Mouse (Mus musculus): ENCODE results near the gene S100a2. TPM values are rescaled to one million over a fixed set of nuclear protein-coding genes. Genes with fewer than 3 reads are reported as not detected.
A peak's percentile ranks its signal among the peaks of the same experiment; 100 is the strongest.

S100a2 gene
- total RNA-seq, 2 experiments from 2014 or later, result not detected

DNA sequence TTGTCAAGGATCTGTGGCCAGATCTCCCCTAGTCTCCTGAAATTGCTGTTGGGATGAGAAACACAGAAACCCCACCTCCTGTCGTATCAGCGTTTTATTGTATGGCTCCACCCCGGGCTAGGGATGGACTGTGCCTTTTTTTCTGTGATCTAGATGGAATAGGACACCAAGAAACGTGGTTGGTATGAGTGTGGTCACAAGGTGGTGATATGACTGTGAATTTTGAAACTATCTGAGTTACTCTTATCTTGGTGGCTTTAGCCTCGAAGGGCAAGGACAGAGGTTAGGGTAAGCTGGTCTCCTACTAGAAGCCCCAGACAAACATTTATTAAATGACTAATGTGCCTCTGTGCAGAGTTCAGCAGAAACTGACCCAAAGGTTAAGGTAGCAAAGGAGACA lies 5.5 kb downstream of the S100a2 start:
- ATAC-seq (replicated peaks; ENCODE audit: poor library complexity), result no peak

DNA sequence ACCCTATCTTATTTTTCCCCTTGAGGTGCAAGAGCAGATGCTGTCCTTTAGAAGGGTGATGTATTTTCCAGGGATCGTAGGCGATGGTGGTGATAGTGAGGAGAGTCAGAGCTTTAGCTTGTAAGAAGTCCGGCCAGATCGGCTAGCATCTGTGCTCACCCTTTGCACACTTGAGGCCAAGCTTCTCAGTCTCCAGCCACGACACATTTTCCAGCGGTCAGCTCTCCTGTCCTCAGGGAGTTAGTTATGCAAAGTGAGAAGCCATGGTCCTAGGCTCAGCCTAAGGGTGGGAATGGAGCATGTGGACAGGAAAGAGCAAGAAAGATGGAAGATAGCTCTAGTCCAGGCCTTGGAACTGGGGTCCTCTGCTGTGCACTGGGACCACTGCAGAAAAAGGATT lies 6.8 kb downstream of the S100a2 start:
- ATAC-seq (replicated peaks; ENCODE audit: poor library complexity), result no peak

DNA sequence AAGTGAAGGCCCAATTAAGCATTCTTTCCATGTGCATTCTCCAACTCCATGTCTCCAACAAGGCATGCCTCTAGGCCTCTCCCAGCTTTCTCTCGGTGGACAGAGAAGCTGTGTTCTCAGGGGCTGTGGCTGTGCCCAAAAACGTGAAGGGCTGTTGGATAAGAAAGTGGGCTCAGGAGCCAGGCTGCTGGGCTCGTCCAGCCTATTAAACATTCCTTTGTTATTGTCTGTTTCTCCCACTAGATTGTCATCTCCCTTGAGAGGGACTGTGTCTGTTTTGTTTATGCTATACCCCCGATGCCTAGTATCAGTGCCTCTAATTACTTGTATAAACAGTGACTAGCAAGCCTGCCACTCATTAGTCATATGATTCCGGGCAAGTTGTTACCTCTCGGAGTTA lies 7.7 kb downstream of the S100a2 start:
- ATAC-seq (replicated peaks; ENCODE audit: poor library complexity), result no peak

DNA sequence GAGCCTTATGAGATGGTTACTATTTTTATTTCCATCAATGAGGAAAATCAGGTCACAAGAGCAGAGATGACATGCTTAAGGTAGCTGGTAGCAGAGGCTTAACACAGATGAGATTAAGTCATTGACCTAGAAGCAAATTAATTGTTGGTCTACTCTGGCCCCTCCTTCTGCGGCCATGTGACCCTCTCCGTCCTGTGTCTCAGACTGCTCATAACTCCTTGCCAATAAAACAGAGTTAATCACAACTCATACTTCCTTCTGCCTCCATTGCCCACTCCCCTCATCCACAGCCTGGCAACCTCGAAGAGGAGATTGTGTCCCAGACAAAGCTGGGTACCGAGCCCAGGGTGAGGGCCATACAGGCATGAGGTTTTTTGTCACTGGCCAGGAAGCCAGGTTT lies 8.2 kb downstream of the S100a2 start:
- ATAC-seq (replicated peaks; ENCODE audit: poor library complexity), result no peak

DNA sequence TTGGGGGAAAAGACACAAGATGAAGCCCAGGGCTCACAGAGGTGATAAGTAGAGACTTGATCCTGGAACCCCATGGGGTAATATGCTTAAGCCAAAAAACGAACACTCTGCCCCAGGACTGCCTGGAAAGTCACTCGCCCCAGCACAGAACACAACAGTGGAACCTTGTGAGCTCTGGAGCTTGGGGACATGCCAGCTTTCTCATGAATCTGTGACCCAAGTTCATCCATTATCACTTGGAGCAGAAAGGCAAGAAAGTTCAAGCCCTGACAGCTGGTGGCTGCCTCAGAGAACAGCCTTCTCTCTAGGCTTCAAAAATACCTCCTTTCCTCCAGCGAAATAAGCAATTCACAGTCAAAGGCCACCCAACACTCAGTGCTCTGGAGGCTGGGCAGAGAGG lies 9.4 kb downstream of the S100a2 start:
- no peak for ATAC-seq (replicated peaks; ENCODE audit: poor library complexity)

DNA sequence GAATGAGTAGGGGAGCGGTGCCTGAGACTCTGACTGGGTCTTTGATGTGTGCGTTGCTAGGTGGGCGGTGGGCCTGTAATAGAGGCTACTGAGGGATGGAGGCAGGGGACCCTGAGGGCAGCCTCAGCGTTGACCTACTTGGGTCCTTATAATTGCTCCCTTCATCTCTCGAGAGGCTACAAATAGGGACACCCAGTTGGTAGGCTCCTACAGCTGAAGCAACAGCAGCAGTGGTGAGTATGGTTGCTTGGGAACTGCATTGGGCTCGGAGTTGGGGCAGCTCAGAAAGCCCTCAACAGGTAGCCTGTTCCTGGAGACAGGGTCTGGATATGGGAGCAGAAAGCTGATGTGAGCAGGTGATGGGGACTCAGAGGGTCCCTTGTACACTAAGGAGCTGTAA lies 10.0 kb downstream of the S100a2 start:
- no peak for ATAC-seq (replicated peaks; ENCODE audit: poor library complexity)

DNA sequence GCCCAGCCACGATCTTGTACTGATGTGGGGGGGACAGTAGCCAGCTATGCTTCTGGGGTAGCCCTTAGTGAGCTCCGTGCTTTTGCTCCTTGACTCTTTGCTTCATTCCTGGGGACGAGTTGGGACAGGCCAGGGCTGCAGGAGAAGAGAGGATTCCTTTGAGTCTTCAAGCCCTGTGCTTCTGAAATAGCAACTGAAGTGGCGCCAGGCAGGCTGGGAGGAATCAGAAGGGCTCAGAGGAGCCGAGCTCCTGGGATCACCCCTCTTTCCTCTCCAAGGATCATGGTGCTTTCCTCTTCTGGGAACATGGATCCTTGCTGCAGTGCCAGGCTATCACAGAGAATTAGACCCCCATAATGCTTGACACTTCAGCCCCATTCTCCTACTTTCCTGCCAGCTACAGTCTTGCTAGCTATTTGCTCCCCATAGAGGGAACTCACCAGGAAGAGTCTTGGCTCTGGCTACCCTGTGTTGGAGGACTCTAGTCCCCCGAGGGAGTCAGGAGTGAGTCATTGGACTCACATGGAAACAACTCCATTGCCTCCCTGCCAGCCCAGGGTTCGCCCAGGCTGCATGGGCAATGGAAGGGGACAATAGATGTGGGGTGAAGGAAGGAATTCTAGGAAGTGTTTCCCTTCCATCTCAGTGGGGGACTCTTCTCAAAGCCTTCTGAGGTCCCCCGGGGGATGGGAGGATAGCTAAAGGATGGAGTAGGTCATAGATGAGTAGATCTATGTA lies 10.6 kb downstream of the S100a2 start:
- no peak for ATAC-seq (replicated peaks; ENCODE audit: poor library complexity)

DNA sequence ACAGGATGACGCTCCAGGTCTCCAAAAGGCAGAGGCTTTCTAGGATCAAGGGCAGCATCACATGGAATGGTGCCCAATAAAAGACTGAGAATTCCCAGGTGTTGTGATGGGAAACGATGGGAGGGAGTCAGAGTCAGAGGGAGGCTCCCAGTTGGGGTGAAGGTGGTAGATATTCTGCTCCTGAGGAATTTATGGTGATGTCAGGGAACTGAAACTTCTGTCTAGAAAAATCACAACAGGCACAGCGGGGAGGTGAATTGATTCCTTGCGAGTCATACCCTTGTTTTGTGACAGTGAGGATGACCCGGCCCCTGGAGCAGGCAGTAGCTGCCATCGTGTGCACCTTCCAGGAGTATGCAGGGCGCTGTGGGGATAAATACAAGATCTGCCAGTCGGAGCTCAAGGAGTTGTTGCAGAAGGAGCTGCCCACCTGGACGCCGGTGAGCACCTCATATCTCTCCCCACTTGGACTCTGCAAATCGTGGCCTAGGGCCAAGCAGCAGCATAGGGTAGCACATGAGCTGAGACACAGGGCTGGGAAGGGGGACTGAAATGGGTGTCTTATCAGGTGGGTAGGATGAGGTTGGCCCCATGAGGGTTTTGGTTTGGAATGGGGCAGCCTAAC lies 11.6 kb downstream of the S100a2 start, which contains the start of gene Gm42674:
TSS of gene Gm42674 (plus strand) at position 419 of the 625 bp plus-strand sequence.
- ATAC-seq (replicated peaks; ENCODE audit: poor library complexity), result no peak

DNA sequence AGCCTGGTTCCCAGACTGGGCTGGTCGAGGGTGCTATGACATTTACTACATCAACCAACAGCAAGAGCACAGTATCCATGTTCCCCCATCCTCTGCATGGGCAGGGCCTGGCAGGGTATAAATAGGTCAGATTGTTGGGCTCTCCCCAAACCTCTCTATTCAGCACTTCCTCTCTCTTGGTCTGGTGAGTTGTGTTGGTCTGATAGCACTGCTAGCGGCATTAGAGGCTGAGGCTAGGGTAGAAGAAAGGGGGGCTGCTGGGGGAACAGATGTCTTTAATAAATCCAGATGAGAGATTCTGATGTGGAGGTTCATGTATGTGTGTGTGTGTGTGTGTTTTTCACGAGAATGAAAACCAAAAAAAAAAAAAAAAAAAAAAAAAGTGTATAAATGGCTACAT lies 13.6 kb downstream of the S100a2 start, which contains the start of gene S100a4:
TSS of gene S100a4 (plus strand) at position 149 of the 400 bp plus-strand sequence.
- peak; percentile 81 for ATAC-seq (replicated peaks; ENCODE audit: poor library complexity)

DNA sequence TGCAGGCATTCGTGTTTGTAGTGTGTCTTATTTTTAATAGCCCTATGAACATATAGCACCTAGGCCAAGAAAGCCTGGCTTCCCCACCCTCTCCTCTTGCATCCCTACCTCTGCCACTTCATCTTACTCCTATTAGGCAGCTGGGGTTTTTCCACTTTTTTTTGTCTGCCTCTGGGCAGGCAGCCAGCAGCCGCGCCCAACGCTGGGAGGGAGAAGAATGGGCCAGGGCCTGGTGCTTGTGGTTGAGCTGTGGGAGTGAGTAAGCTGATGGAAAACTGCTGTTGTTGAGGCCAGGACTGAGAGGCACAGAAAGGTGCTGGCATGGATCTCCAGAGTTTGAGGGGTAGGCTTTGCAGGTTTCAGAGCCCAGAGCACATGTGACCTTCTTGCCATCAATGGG lies 14.4 kb downstream of the S100a2 start:
- peak; percentile 67 for ATAC-seq (replicated peaks; ENCODE audit: poor library complexity)

DNA sequence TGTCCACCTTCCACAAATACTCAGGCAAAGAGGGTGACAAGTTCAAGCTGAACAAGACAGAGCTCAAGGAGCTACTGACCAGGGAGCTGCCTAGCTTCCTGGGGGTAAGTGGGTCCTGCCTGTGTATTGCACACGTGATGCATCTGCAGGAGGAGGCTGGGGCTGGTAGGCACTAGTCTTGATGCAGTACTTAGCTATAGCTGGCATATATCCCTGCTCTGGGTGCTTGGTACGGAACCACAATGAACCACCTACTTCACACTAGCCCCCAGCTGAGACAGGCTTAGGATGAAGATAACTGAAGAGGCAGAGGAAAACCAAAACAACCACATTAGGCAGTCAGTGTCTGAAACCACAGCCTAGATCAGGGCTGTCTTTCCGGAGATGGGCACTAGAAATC lies 15.0 kb downstream of the S100a2 start:
- peak; percentile 19; the same call in 1 of the 2 replicates for ATAC-seq (replicated peaks; ENCODE audit: poor library complexity)

DNA sequence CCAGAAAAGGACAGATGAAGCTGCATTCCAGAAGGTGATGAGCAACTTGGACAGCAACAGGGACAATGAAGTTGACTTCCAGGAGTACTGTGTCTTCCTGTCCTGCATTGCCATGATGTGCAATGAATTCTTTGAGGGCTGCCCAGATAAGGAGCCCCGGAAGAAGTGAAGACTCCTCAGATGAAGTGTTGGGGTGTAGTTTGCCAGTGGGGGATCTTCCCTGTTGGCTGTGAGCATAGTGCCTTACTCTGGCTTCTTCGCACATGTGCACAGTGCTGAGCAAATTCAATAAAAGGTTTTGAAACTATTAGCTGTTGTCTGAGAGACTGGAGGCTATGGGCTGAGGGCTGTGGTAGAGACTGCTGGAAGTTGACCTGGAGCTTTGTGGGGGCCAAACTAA lies 15.7 kb downstream of the S100a2 start:
- ATAC-seq (replicated peaks; ENCODE audit: poor library complexity), result no peak

DNA sequence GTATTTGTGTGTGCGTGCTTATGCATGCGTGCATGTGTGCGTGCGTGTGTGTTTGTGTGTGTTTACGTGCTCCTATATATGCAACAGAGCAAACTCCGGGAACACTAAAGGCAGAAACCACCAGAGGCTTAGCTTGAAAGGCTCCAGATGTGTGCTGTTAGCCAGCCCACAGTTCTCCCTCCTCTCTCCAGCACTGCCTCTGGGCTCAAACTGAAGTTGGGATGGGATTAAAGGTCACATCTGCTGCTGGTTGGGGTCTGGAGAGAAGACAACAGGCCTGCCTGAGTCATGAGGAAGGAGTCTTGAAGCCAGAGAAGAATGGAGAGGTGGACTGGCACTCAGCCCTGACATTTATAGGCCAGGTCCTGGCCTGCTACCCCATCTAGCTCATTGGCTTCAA lies 16.1 kb downstream of the S100a2 start:
- ATAC-seq (replicated peaks; ENCODE audit: poor library complexity), result no peak

DNA sequence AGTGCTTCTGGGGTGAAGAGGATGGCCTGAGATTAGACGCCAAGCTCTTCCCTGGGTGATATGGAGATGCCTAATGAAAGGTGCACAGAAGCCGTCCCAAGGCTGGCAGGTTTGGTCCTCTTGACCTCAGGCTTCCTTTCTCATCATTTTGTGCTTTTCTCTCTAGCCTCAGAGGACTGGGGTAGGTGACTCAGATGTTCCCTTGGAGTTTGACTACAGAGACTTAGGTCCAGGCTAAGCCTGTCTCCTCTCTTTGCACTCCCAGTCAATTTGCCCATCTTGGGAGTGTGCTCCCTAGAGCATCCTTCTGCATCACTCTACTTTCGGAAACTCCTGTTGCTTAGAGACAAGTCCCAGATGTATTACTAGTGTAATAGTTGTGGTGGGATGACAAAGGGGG lies 17.3 kb downstream of the S100a2 start:
- no peak for ATAC-seq (replicated peaks; ENCODE audit: poor library complexity)

DNA sequence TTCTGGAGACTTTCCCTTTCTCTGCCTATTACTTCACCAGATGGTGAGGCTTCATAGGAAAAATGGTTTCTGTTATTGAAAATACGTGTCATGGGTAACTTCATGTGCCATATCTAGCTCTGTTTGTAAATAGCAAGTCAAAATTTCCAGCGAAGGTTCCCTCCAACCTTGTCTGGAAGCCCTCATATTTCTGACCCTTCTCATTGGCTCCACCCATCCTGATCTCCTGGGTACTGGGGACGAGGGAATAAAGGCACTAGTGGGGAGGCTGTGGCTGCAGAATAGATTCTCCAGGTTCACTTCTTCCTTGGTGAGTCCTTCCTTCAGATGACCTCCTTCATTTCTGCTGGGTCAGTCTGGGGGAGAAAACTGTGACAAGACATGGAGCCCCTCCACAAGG lies 18.2 kb downstream of the S100a2 start, which contains the start of gene S100a5:
TSS of gene S100a5 (plus strand) at position 301 of the 400 bp plus-strand sequence.
- ATAC-seq (replicated peaks; ENCODE audit: poor library complexity), result no peak

DNA sequence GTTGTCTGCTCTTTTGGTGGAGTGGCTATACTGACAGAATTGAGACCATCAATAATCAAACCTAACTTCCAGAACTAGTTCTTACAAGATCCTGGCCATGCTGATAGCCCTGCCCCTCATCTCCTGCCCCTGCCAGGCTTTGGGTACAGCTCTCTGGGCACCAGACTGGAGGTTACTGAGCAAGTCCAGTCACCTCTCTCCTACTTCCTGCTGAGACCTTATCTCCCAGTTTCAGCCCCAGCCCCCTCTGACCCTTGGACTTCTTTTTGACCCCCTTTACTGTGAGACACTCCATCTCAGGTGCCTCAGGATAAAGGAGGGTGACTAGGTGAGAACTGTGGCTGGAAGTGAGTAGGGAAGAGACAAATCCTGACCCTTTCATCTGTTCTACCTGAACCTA lies 19.1 kb downstream of the S100a2 start:
- no peak for ATAC-seq (replicated peaks; ENCODE audit: poor library complexity)

DNA sequence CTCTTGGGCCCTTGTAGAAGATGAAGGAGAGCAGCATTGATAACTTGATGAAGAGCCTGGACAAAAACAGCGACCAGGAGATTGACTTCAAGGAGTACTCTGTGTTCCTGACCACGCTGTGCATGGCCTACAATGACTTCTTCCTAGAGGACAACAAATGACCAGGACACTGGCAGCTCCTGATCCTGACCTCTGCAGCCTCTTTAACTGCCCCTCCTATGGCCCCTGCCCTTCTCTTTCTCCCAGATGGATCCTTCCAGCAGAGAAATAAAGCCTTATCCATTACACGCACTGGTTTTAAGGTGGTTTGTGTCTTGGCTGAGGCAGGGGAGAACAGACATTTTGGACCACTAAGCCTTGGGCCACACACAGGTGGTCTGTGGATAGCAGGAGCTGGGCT lies 21.4 kb downstream of the S100a2 start:
- no peak for ATAC-seq (replicated peaks; ENCODE audit: poor library complexity)

DNA sequence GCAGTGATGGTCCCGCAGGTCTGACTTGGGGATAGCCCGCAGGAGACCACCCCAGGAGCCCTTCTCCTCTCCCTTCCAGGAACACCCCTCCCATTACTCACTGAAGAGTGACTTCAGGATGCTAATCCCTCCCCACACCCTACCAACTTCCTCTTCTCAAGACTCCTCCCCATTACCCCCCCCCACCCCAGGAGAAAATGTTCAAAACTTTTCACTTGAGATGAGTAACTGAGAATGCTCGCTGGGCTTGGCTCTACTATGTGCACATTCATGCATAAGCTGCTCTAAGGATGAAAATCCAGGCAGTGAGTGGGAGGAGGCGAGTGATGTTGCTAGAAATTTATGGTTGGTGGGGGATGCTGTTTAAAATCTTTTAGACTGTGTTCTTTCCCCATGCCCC lies 22.0 kb downstream of the S100a2 start:
- peak; percentile 32; the same call in 1 of the 2 replicates for ATAC-seq (replicated peaks; ENCODE audit: poor library complexity)

DNA sequence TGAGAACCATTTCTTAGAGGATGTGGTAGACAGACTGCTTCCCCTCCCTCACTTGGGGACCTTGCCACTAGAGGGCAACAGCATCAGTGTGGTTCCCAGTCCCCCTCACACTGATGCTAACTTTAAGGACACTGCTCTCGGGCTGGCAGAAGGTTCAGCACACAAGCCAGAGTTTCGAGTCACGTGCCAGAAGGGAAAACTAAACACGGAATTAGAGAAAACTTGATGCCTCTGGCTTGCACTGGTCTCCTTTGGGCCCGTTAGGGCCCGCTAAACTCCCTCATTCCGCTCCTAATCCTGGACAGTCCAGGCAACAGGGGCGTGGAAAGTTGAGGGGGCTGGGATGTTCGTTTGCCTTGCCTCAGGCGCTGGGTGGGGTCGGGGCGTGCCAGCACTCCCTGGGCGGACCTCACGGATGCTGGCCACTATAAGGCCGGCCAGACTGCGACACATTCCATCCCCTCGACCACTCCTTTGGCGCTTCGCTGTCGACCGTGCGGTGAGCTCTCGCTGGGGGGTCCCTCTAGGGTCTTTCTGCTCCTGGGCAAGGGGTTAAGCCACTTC lies 22.8 kb downstream of the S100a2 start, which contains the start of gene S100a6:
TSS of gene S100a6 (plus strand) at position 155 of the 564 bp plus-strand sequence.
- peak; percentile 77 for ATAC-seq (replicated peaks; ENCODE audit: poor library complexity)

DNA sequence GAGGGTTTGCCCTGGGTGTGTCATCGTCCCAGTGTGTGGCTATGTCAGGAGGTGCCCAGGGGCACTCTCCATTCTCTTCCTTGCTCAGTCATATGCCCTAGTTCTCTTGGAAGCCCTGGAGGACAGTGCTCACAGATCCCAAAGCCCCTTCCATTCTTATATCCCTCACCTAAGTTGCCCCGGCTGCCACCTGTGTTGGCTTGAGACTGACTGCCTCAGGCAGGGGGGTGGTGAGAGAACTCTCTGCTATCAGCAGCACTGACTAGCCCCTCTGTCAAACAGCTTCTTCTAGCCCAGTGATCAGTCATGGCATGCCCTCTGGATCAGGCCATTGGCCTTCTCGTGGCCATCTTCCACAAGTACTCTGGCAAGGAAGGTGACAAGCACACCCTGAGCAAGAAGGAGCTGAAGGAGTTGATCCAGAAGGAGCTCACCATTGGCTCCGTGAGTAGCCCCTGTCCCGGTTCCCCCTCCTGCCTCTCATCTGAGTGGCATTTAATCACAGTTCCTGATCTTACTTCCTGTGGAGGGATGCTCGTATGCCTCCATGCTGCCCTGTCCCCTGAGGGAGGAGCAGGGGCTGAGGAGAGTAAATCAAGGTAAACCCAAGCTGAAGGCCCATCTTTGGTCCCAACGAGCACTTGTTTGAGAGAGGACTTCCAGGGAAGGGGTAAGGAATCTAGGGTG lies 23.6 kb downstream of the S100a2 start:
- no peak for ATAC-seq (replicated peaks; ENCODE audit: poor library complexity)

DNA sequence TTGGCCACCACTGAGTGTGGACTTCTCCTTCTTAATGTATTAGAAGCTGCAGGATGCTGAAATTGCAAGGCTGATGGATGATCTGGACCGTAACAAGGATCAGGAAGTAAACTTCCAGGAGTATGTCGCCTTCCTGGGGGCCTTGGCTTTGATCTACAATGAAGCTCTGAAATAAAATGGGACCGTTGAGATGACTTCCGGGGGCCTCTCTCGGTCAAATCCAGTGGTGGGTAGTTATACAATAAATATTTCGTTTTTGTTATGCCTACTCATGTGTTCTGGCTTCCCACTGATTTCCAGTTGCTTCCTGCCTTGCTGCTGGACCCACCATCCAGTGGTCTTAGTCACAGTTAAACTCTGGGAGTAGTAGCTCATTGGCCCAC lies 24.1 kb downstream of the S100a2 start:
- no peak for ATAC-seq (replicated peaks; ENCODE audit: poor library complexity)

Data from megakaryocyte progenitor cell, adult 5-6 weeks (primary cell).